Mouse (Mus musculus) right cerebral cortex, postnatal 14 days (tissue): ENCODE data around the gene Plcz1.

ENCODE experiments used
- DNase-seq: peaks from one replicate; pipeline ENCODE4 v3.0.0; 2022

Plcz1 gene

GRCm38 (mm10) chr6:140041357-140041756 is at the start of gene Plcz1:
Gene Plcz1 (minus strand): TSS chr6:140041457.
- no peak for DNase-seq

- no peak for DNase-seq
Observed at GRCm38 (mm10) chr6:140089855-140090254, 48.6 kb upstream of the Plcz1 start.

- no peak for DNase-seq
Observed at GRCm38 (mm10) chr6:140081739-140082138, 40.5 kb upstream of the Plcz1 start.

GRCm38 (mm10) chr6:140080933-140081332 is 39.7 kb upstream of the Plcz1 start:
- DNase-seq = no peak

GRCm38 (mm10) chr6:140069177-140069576 is 27.9 kb upstream of the Plcz1 start:
- no peak for DNase-seq

GRCm38 (mm10) chr6:140054271-140054928 is 13.1 kb upstream of the Plcz1 start:
- no peak for DNase-seq

- no peak for DNase-seq
Observed at GRCm38 (mm10) chr6:140051476-140051875, 10.2 kb upstream of the Plcz1 start.

- DNase-seq = no peak
Observed at GRCm38 (mm10) chr6:140040952-140041351, 305 bp downstream of the Plcz1 start, which contains the start of gene Capza3. Gene Capza3 (plus strand): TSS chr6:140041252.

- DNase-seq = no peak
Observed at GRCm38 (mm10) chr6:140024404-140024803, 16.9 kb downstream of the Plcz1 start.

GRCm38 (mm10) chr6:140005181-140005580 is 36.1 kb downstream of the Plcz1 start:
- DNase-seq = no peak

GRCm38 (mm10) chr6:139989597-139989996 is 51.7 kb downstream of the Plcz1 start:
- DNase-seq = no peak

- DNase-seq = no peak
Observed at GRCm38 (mm10) chr6:139989075-139989474, 52.2 kb downstream of the Plcz1 start.

- DNase-seq = no peak
Observed at GRCm38 (mm10) chr6:139986564-139986963, 54.7 kb downstream of the Plcz1 start.

- DNase-seq = no peak
Observed at GRCm38 (mm10) chr6:139984069-139984468, 57.2 kb downstream of the Plcz1 start.

GRCm38 (mm10) chr6:139981061-139981460 is 60.2 kb downstream of the Plcz1 start:
- no peak for DNase-seq

- DNase-seq = no peak
Observed at GRCm38 (mm10) chr6:139978114-139978513, 63.1 kb downstream of the Plcz1 start.

- DNase-seq = no peak
Observed at GRCm38 (mm10) chr6:139974668-139975067, 66.6 kb downstream of the Plcz1 start.

- no peak for DNase-seq
Observed at GRCm38 (mm10) chr6:139971608-139972298, 69.5 kb downstream of the Plcz1 start.

GRCm38 (mm10) chr6:139966684-139967083 is 74.6 kb downstream of the Plcz1 start:
- peak; percentile 16 for DNase-seq

GRCm38 (mm10) chr6:139964895-139965294 is 76.4 kb downstream of the Plcz1 start:
- DNase-seq = no peak

GRCm38 (mm10) chr6:139963775-139964174 is 77.5 kb downstream of the Plcz1 start:
- no peak for DNase-seq

- DNase-seq = peak; percentile 15
Observed at GRCm38 (mm10) chr6:139957531-139958241, 83.6 kb downstream of the Plcz1 start.

- no peak for DNase-seq
Observed at GRCm38 (mm10) chr6:139953596-139953995, 87.7 kb downstream of the Plcz1 start.
